ENCODE assay signal across 28 mouse cellular contexts in the genomic region with DNA sequence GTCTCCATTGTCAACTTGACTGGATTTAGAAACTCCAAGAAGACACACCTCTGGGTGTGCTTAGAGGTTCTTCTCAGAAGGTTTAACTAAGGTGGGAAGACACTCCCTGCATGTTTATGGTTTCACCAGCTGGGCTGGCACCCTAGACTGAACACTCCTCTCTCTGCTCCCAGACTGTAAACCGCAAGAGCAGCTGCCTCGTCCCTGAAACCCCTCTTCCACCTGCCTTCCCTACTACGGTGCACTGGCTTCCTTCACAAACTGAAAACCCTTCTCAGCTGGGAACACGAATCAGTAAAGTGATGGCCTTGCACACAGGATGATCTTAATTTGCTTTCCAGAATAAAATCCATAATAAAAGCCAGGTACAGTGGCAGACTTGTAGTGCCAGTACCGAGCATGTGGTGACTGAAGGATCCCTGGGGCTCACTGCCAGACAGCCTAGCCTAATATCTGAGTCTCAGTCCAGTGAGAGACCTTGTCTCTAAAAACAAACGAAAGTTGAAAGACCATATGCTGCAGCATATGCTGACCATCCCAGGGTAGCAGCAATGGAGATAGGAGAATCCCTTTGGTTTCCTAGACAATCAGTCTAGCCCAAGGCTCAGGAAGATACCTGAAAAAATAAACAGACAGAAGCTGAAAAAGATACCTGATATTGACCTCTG. TPM values are rescaled to one million over a fixed set of nuclear protein-coding genes. Genes with fewer than 3 reads are reported as not detected.
DNase-seq lines count a peak whose midpoint lies in the region; ATAC-seq lines count a peak whose summit lies in the region.
"Had no signal": no experiment of that assay in that cellular context is flagged by ENCODE, and none has a peak within 500 bp of the region (broad histone marks: within the 10 kb centered on the region; RNA-seq: fewer than 3 reads in every experiment).

No protein-coding gene starts in this region.

- WGBS in hindbrain, embryonic 11.5 days = 77% methylated on average over 6 of the region's 6 CpGs

- H3K4me1 ChIP-seq in brown adipose tissue, adult 24 weeks (ENCODE audit: control insufficient read depth, insufficient read depth, insufficient read length, low read length) = peaks cover 10% of the 10 kb centered on the region
- no peaks in the 10 kb centered on the region for H3K4me1 ChIP-seq in hindbrain, embryonic 11.5 days (replicated peaks; ENCODE audit: control insufficient read depth, insufficient read depth, low read length)
- H3K4me1 ChIP-seq: embryonic facial prominence, embryonic 13.5 days; forebrain, embryonic 12.5 days; heart, embryonic 10.5 days; hindbrain, embryonic 15.5 days; intestine, embryonic 15.5 days; limb, embryonic 10.5 days; midbrain, embryonic 12.5 days; neural tube, embryonic 12.5 days had no signal

- ATAC-seq in hindbrain, embryonic 11.5 days (ENCODE audit: low FRiP score) = no peak
- ATAC-seq: activated CD4-positive, CD25-positive, alpha-beta regulatory T cell, adult 4 months; intestine, embryonic 15.5 days had no signal

- H3K9me3 ChIP-seq in hindbrain, embryonic 11.5 days (ENCODE audit: control insufficient read depth, low read length) = no peaks in the 10 kb centered on the region
- H3K9me3 ChIP-seq: embryonic facial prominence, embryonic 13.5 days; forebrain, embryonic 12.5 days; heart, embryonic 10.5 days; hindbrain, embryonic 15.5 days; intestine, embryonic 15.5 days; limb, embryonic 10.5 days; midbrain, embryonic 12.5 days; neural tube, embryonic 12.5 days had no signal

- H3K4me3 ChIP-seq in brown adipose tissue, adult 24 weeks (ENCODE audit: insufficient read depth, low read depth, low read length) = no peak overlapping the region
- H3K4me3 ChIP-seq in hindbrain, embryonic 11.5 days (ENCODE audit: low read depth, low read length) = no peak overlapping the region
- H3K4me3 ChIP-seq: embryonic facial prominence, embryonic 13.5 days; erythroblast, embryonic 14.5 days; forebrain, embryonic 12.5 days; heart, embryonic 10.5 days; hindbrain, embryonic 15.5 days; intestine, embryonic 15.5 days; limb, embryonic 10.5 days; midbrain, embryonic 12.5 days; neural tube, embryonic 12.5 days had no signal

- no peak overlapping the region for H3K9ac ChIP-seq in hindbrain, embryonic 11.5 days (ENCODE audit: low read depth, low read length)
- H3K9ac ChIP-seq: embryonic facial prominence, embryonic 13.5 days; forebrain, embryonic 12.5 days; hindbrain, embryonic 15.5 days; intestine, embryonic 15.5 days; liver, postnatal 0 days; midbrain, embryonic 12.5 days; neural tube, embryonic 12.5 days had no signal

- peak overlapping the region; percentile 58 for H3K27ac ChIP-seq in brown adipose tissue, adult 24 weeks (replicated peaks; ENCODE audit: low read depth, low read length)
- no peak overlapping the region for H3K27ac ChIP-seq in hindbrain, embryonic 11.5 days (ENCODE audit: low read depth, low read length)
- H3K27ac ChIP-seq: embryonic facial prominence, embryonic 13.5 days; forebrain, embryonic 12.5 days; heart, embryonic 10.5 days; hindbrain, embryonic 15.5 days; intestine, embryonic 15.5 days; limb, embryonic 10.5 days; midbrain, embryonic 12.5 days; neural tube, embryonic 12.5 days had no signal

- DNase-seq in brain, adult 2 months (ENCODE audit: low read depth, low spot score) = peak; percentile 84
- peak; percentile 46 for DNase-seq in cerebellum, adult 8-10 months
- peak; percentile 76 to 77 for DNase-seq in cerebellum, postnatal 36 days
- no peak for DNase-seq in hindbrain, embryonic 11.5 days (ENCODE audit: low spot score)
- no peak for DNase-seq in gastrocnemius, postnatal 4 days (ENCODE audit: low spot score in 2 of 2)
- DNase-seq in gastrocnemius, adult 18-20 months (ENCODE audit: low spot score) = no peak
- DNase-seq: adrenal gland, adult 8-10 months; embryo, embryonic 11 days; gastrocnemius, postnatal 36 days; heart, postnatal 4 days; kidney, adult 9 months; kidney, postnatal 14 days; layer of hippocampus, adult 9-11 months; liver; liver, postnatal 0 days; retina, postnatal 1 day; thymus, postnatal 25 days had no signal

- no peaks in the 10 kb centered on the region for H3K36me3 ChIP-seq in hindbrain, embryonic 11.5 days (ENCODE audit: control insufficient read depth, insufficient read depth, low read length)
- H3K36me3 ChIP-seq: embryonic facial prominence, embryonic 13.5 days; forebrain, embryonic 12.5 days; heart, embryonic 10.5 days; hindbrain, embryonic 15.5 days; intestine, embryonic 15.5 days; limb, embryonic 10.5 days; midbrain, embryonic 12.5 days; neural tube, embryonic 12.5 days had no signal

- H3K27me3 ChIP-seq in hindbrain, embryonic 11.5 days (ENCODE audit: control insufficient read depth, insufficient read depth, low read length) = no peaks in the 10 kb centered on the region
- H3K27me3 ChIP-seq: embryonic facial prominence, embryonic 13.5 days; forebrain, embryonic 12.5 days; hindbrain, embryonic 15.5 days; intestine, embryonic 15.5 days; midbrain, embryonic 12.5 days; neural tube, embryonic 12.5 days had no signal

- H3K4me2 ChIP-seq in hindbrain, embryonic 11.5 days (replicated peaks; ENCODE audit: low read depth, low read length) = no peak overlapping the region
- H3K4me2 ChIP-seq: embryonic facial prominence, embryonic 13.5 days; forebrain, embryonic 12.5 days; hindbrain, embryonic 15.5 days; intestine, embryonic 15.5 days; midbrain, embryonic 12.5 days; neural tube, embryonic 12.5 days had no signal

RNA-seq across cellular contexts. Expression of a gene that starts 30.7 kb away (rescaled TPM):
- polyA plus RNA-seq in brown adipose tissue, adult 24 weeks (2012; ENCODE audit: insufficient read depth, insufficient read length, missing spikeins) = 631 and 665 TPM in 2 replicates
- 139 and 140 TPM in 2 replicates for polyA plus RNA-seq in hindbrain, embryonic 11.5 days (2014; fragmentation: Nextera tagmentation; extraction: Ambion mirVana)
- 100 to 1,000 TPM; 102 to 103 TPM for total RNA-seq in gastrocnemius, postnatal 4 days (2021)
- 100 to 1,000 TPM; 114 to 125 TPM for total RNA-seq in gastrocnemius, adult 18-20 months (2021)

RNA-seq across cellular contexts. Expression of a gene that starts 50.5 kb away (rescaled TPM):
- polyA plus RNA-seq in brown adipose tissue, adult 24 weeks (2012; ENCODE audit: insufficient read depth, insufficient read length, missing spikeins) = 1.9 and 2.0 TPM in 2 replicates
- 13.9 and 14.6 TPM in 2 replicates for polyA plus RNA-seq in hindbrain, embryonic 11.5 days (2014; fragmentation: Nextera tagmentation; extraction: Ambion mirVana)
- 10 to 100 TPM; 31.8 to 36.0 TPM for total RNA-seq in gastrocnemius, postnatal 4 days (2021)
- 10 to 100 TPM in 1 of 2 experiments, 1 to 10 TPM in 1; 6.9 to 11.3 TPM for total RNA-seq in gastrocnemius, adult 18-20 months (2021)

Comparison
In these comparisons a context has a peak if more than half of its experiments do, and no peak if none do; other contexts are left out.
1. DNase-seq: peak in brain, adult 2 months (single experiment), cerebellum, adult 8-10 months (single experiment) and cerebellum, postnatal 36 days (2 of 2); none in hindbrain, embryonic 11.5 days (single experiment), gastrocnemius, postnatal 4 days (0 of 2) and gastrocnemius, adult 18-20 months (single experiment).